Mouse (Mus musculus) limb, embryonic 14.5 days (tissue): ENCODE measurements around the gene Dock9. TPM values are rescaled to one million over a fixed set of nuclear protein-coding genes. Genes with fewer than 3 reads are reported as not detected.

ENCODE experiments used
- ATAC-seq: fragments of 200-750 bp; cut with Nextera tagmentation; 2 replicates; pipeline ENCODE4 v1.8.0; 2017; ENCODE audit warnings: low read depth, moderate number of reproducible peaks, moderate TSS enrichment; ENCODE audit not compliant: low FRiP score
- DNase-seq: peaks from one replicate; pipeline ENCODE4 v3.0.0-alpha.2; 2015; ENCODE audit warnings: low spot score
- H3K27ac ChIP-seq: fragments of 300-500 bp; sonication (generic); replicated peaks from 2 replicates; pipeline ENCODE4 v1.5.1; 2014; ENCODE audit warnings: low read depth, mild to moderate bottlenecking, low read length, moderate library complexity, mixed read lengths
- H3K27me3 ChIP-seq: fragments of 300-500 bp; sonication (generic); 2 replicates; pipeline ENCODE4 v1.6.1; 2014; ENCODE audit warnings: low read length, mixed read lengths; ENCODE audit not compliant: control insufficient read depth, insufficient read depth
- H3K36me3 ChIP-seq: fragments of 300-500 bp; sonication (generic); 2 replicates; pipeline ENCODE4 v1.6.1; 2014; ENCODE audit warnings: mild to moderate bottlenecking, low read length, moderate library complexity, mixed read lengths; ENCODE audit not compliant: control insufficient read depth, insufficient read depth
- H3K4me1 ChIP-seq: fragments of 300-500 bp; sonication (generic); 2 replicates; pipeline ENCODE4 v1.6.1; 2014; ENCODE audit warnings: antibody characterized with exemption, low read length, mixed read lengths; ENCODE audit not compliant: control insufficient read depth, insufficient read depth
- H3K4me2 ChIP-seq: fragments of 300-500 bp; sonication (generic); replicated peaks from 2 replicates; pipeline ENCODE4 v1.6.1; 2014; ENCODE audit warnings: low read depth, mild to moderate bottlenecking, low read length, moderate library complexity; ENCODE audit not compliant: severe bottlenecking
- H3K4me3 ChIP-seq: fragments of 300-500 bp; sonication (generic); replicated peaks from 2 replicates; pipeline ENCODE4 v1.5.1; 2014; ENCODE audit warnings: low read length
- H3K9ac ChIP-seq: fragments of 300-500 bp; sonication (generic); 2 replicates; pipeline ENCODE4 v1.6.1; 2014; ENCODE audit warnings: mild to moderate bottlenecking, low read depth, low read length, moderate library complexity; ENCODE audit not compliant: severe bottlenecking
- H3K9me3 ChIP-seq: fragments of 300-500 bp; sonication (generic); 2 replicates; pipeline ENCODE4 v1.6.1; 2016; ENCODE audit warnings: low read length; ENCODE audit not compliant: control insufficient read depth
- POLR2A ChIP-seq: fragments of 200-500 bp; IDR thresholded peaks from 2 replicates; pipeline ENCODE4 v1.8.0; 2012; ENCODE audit warnings: inconsistent platforms, mild to moderate bottlenecking, moderate library complexity, borderline replicate concordance; ENCODE audit not compliant: insufficient read depth, insufficient read length; ENCODE audit errors: extremely low read depth
- WGBS: fragments of 180-500 bp; shearing (Covaris S2); extraction: QIAGEN DNeasy Blood & Tissue Kit; methylation state at CpG from one replicate; pipeline ENCODE4 v1.1.7; 2014; 5-methylcytosine and 5-hydroxymethylcytosine counted together
- polyA plus RNA-seq, 2 experiments: library from polyadenylated mRNA; depleted of rRNA in 1 of 2; stranded (reverse) in 1 of 2; unstranded in 1 of 2; fragments of >200 nt; fragmentation: Nextera tagmentation in 1 of 2; extraction: Ambion mirVana in 1 of 2; gene quantifications; 2 replicates each; pipeline versions ENCODE4 v1.2.1 to v1.2.3; 2012 to 2014

Dock9 gene
- polyA plus RNA-seq, 2 experiments, result 13.8 to 19.7 TPM

GRCm38 (mm10) chr14:121714268-121714667 is 83.4 kb downstream of the Dock9 start:
- H3K4me3 ChIP-seq, result no peak overlapping the region
- H3K4me2 ChIP-seq, result no peak overlapping the region
- no peak overlapping the region for H3K27ac ChIP-seq
- DNase-seq (no peak), ATAC-seq (no peak)
- 54% methylated on average over 2 of the region's 2 CpGs for WGBS
- no peaks in the 10 kb centered on the region for H3K9me3 ChIP-seq
- no peaks in the 10 kb centered on the region for H3K27me3 ChIP-seq
- no peaks in the 10 kb centered on the region for H3K36me3 ChIP-seq
- no peak for TF ChIP-seq POLR2A
- H3K4me1 ChIP-seq, result peaks cover 19% of the 10 kb centered on the region
- no peak overlapping the region for H3K9ac ChIP-seq

GRCm38 (mm10) chr14:121713830-121714197 is 83.8 kb downstream of the Dock9 start:
- no peak for TF ChIP-seq POLR2A
- H3K27ac ChIP-seq, result no peak overlapping the region
- 58% methylated on average over 4 of the region's 4 CpGs for WGBS
- ATAC-seq (no peak), DNase-seq (no peak)
- H3K9ac ChIP-seq, result no peak overlapping the region
- no peak overlapping the region for H3K4me3 ChIP-seq
- no peak overlapping the region for H3K4me2 ChIP-seq
- no peaks in the 10 kb centered on the region for H3K9me3 ChIP-seq
- H3K36me3 ChIP-seq, result no peaks in the 10 kb centered on the region
- H3K4me1 ChIP-seq, result peaks cover 19% of the 10 kb centered on the region
- H3K27me3 ChIP-seq, result no peaks in the 10 kb centered on the region

GRCm38 (mm10) chr14:121713166-121713829 is 84.3 kb downstream of the Dock9 start:
- TF ChIP-seq POLR2A, result no peak
- 19% methylated on average over 7 of the region's 7 CpGs for WGBS
- Histone ChIP-seq H3K27ac (no peak overlapping the region), H3K9me3 (no peaks in the 10 kb centered on the region), H3K36me3 (no peaks in the 10 kb centered on the region), H3K4me2 (no peak overlapping the region), H3K4me1 (peaks cover 19% of the 10 kb centered on the region), H3K4me3 (no peak overlapping the region), H3K27me3 (no peaks in the 10 kb centered on the region), H3K9ac (no peak overlapping the region)
- DNase-seq (no peak), ATAC-seq (no peak)

GRCm38 (mm10) chr14:121711089-121711826 is 86.4 kb downstream of the Dock9 start:
- H3K9me3 ChIP-seq, result no peaks in the 10 kb centered on the region
- peaks cover 28% of the 10 kb centered on the region for H3K4me1 ChIP-seq
- no peaks in the 10 kb centered on the region for H3K27me3 ChIP-seq
- ATAC-seq (no peak), DNase-seq (no peak)
- no peaks in the 10 kb centered on the region for H3K36me3 ChIP-seq
- no peak for TF ChIP-seq POLR2A
- H3K4me2 ChIP-seq, result no peak overlapping the region
- H3K4me3 ChIP-seq, result no peak overlapping the region
- H3K9ac ChIP-seq, result no peak overlapping the region
- 36% methylated on average over 14 of the region's 14 CpGs for WGBS
- no peak overlapping the region for H3K27ac ChIP-seq

- H3K4me3 ChIP-seq, result no peak overlapping the region
- 65% methylated on average over 3 of the region's 3 CpGs for WGBS
- H3K36me3 ChIP-seq, result no peaks in the 10 kb centered on the region
- H3K27ac ChIP-seq, result no peak overlapping the region
- no peak overlapping the region for H3K9ac ChIP-seq
- DNase-seq, result no peak
- H3K4me2 ChIP-seq, result no peak overlapping the region
- no peak for ATAC-seq
- no peak for TF ChIP-seq POLR2A
- H3K9me3 ChIP-seq, result no peaks in the 10 kb centered on the region
- peaks cover 37% of the 10 kb centered on the region for H3K4me1 ChIP-seq
- no peaks in the 10 kb centered on the region for H3K27me3 ChIP-seq
Observed at GRCm38 (mm10) chr14:121710130-121710529, 87.5 kb downstream of the Dock9 start.
